Mouse (Mus musculus) T-helper 2 cell (primary cell): ENCODE data around the gene Tanc2.

Experiments used
- in situ Hi-C: fragments of 300-600 bp; cut with MboI, MseI; formaldehyde crosslinking; loops from one replicate; pipeline ENCODE4 v1.15.1; 2025; ENCODE audit warnings: high pct_unique_total_duplicates

The Tanc2 gene

DNA sequence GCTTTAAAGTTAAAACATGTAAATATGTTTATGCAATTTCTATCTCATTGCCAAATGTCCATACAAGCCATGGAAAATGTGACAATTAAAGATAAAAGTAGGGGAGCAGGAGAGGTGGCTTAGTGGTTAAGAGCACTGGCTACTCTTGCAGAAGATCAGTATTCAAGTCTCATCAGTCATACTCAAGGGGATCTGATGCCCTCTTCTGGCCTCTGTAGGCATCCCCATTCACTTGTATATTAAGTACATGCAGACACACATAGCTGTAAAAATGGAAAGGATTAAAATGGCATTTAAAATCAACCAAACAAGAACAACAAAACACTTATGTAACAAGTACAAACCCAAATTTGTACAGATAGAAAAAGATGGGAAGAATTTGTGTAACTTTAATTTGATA is 54.2 kb downstream of the Tanc2 start:
- in situ Hi-C loops = no loop called here

DNA sequence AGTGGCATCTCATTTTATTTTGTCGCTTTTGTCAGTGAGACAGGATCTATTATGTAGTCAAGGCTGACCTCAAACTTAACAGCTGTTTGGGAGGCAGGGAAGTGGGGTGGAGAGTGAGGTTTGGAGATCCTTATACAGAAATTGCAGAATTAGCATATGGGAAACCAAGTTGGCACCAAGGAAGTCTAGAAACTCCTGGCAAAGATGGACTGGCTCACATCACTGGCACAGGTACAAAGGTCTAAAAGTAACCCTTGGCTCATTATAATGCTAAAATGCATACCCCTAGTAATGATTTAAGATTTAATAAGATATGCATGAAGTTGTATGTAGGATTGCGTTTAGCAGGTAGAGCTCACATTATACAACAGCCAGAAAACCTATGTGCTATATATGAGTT is 58.2 kb downstream of the Tanc2 start:
- in situ Hi-C loops = no loop called here

- in situ Hi-C loops = no loop called here
These were observed 64.8 kb downstream of the Tanc2 start for GRCm38 (mm10) chr11:105654616-105655015.

DNA sequence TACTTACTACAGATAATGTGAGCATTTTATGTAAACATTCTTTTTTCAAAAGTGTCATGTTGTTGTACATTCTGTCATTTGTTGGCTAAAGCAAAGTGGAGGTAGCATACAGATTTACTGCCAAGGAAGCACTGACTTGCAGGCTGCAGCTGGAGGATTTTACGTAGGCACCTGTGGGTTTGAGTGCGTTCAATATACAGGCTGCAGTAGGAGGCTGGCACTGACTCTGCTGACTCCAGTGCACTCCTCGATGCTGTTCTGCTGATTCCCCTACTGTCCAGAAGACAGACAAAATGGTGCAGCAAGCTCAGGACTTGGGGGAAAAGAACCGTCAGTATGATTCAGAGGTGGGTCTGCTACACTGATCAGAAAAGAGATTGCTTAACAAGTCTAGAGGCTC is 65.5 kb downstream of the Tanc2 start:
- in situ Hi-C loops = no loop called here

DNA sequence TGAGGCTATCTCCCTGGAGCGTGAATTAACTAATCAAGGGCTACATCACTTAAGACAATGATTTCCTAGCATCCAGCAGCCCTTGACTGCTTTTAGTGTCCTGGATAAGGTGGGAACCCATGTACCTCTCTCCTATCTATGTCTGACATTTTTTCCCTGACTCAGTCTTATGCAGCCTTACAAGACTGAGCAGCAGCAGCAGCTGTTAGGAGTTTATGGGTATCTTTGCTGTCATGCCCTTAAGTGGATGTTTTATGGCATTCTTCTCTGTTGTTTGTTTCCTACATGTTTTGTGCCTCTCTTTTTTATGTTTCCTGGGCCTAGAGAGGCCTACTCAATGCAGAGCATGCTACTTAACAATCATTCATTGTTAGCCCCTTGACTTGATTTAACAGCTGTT is 78.1 kb downstream of the Tanc2 start:
- in situ Hi-C loops = no loop called here

DNA sequence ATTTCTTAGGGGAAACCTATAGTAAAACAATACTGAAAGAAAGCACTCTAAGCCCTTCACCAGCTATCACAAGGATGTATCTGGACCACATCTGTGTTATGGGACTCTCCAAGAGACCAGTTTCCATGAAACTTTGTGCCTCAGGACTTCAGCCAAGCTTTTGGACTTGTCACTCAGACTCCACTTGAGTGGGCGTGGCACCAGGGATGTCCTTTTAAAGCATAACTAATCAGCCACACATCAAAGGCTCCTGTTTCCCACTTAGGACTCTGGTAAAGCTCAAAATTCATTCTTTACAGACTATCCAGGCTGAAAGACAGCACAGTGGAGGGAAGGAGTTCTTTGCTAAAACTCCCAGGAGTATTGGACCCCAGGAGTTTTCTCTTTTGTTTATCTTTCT is 89.2 kb downstream of the Tanc2 start:
- in situ Hi-C loops = no loop called here

DNA sequence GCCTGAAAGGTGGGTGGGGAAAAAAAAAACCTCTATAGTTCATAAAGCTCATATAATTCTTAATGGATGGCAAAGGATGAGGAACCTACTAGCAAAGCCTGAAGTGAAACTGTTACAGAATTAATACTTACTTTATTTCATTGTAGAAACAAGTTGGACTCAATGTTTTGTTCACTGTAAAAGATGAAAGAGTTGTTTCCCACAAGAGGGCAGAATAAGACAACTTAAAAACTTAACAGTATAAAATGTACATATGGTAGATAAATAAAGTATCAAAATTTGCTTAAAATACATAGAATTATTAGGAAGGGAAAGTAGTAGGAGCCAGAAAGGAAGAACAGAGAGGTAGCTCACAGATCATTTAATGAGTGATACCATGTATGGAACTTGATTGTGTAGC is 95.0 kb downstream of the Tanc2 start:
- in situ Hi-C loops = no loop called here

- in situ Hi-C loops = no loop called here
These were observed 110.7 kb downstream of the Tanc2 start for GRCm38 (mm10) chr11:105700528-105700927.

DNA sequence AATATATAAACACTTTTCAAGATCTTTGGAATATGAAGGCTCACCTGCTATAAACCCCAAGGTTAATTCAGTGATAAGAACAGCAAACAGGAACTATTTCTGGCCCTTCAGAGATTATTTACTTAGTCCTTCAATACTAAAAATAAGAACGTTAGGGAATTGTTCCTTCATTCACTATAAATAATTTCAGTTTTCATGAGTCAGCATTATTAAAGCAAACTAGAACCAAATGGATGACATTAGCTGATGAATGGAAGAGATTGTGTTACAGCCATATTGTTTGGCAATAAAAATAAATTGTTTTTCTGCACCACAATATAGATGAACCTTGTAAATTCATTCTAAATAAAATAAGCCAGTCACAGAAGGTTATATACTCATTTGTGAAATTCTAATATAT is 129.9 kb downstream of the Tanc2 start:
- in situ Hi-C loops = no loop called here

- in situ Hi-C loops = no loop called here
These were observed 141.8 kb downstream of the Tanc2 start for GRCm38 (mm10) chr11:105731541-105731940.

GRCm38 (mm10) chr11:105731989-105732531 is 142.3 kb downstream of the Tanc2 start:
- in situ Hi-C loops = no loop called here

DNA sequence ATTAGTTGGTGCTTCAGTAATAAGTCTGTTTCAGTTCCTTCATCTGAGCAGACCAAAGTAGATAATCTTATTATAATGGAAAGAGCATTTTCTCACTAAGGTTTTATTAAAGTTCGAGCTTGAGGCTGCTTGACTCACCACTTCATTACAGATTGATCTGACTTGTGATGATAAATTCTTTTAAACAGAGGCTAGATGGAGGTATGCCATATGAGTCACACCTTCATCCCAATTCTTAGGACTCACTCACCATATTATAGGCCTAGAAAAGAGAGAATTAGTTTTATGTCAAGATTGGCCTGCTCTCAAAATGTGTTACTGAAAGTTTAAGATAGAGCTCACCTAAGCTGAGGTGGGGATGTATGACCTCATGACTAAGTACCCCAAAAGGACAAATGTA is 153.4 kb downstream of the Tanc2 start:
- in situ Hi-C loops = no loop called here

DNA sequence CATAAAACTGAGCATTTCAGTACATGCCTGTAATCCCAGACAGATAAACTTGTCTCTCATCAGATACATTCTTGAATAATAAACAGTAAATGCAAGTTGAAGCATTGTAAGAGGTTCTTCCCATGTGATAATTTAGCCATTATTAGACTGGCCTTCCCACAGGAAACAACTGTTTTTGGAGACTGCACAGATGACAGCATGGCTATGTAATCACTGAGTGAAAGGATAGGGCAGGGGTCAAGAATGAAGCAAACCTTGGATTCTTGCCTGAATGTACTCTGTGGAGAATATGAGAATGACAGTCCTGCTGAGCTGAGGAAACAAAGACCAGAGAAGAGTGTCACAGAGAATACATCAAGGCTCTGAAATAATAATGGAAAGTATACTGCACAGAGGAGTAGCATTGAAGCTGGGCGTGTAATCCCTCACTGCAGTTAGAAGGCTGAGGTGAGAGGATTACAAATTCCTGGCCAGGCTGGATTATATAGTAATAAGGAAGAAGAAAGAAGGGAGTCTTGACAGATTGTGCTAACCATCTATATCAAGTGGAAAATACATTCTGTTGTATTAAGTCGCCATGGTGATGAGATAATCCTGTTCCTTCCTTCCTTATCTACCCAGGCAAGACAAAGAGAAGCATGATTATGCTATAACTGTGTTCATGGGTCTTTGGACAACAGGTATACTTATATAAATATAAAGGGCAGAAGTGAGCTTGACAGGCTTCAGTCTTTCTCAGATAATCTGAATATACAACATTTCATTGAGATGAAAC is 159.7 kb downstream of the Tanc2 start:
- in situ Hi-C loops = no loop called here

DNA sequence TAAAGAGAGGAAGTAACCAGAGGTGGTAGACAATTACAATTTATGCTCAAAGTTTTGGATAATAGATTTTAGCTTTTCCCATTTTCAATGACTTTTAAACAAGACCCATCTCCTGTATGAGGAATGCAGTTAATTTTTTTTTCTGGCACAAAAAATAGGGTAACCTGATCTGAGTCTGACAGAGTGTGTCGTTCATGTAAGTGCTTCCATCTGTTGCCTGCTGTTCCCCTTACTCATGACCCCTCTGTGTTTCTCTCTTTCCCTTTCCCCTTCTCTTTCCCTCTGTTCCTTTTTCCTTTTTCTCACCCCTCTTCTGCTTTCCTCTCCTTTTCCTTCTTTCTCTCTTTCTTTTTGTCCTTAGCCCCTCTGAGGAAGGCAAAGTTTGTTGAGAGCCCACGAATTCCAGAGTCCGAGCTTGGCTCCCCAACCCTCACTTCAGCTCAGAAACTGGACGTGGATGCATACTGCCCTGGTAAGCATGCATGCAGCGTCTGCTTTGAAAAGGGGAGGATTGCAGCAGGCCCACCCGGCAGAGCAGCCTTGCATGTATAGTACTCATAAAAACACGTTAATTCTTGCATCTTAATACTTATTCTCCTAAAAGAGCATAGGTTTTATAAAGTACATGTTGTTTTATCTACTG is 168.9 kb downstream of the Tanc2 start:
- in situ Hi-C loops = no loop called here

DNA sequence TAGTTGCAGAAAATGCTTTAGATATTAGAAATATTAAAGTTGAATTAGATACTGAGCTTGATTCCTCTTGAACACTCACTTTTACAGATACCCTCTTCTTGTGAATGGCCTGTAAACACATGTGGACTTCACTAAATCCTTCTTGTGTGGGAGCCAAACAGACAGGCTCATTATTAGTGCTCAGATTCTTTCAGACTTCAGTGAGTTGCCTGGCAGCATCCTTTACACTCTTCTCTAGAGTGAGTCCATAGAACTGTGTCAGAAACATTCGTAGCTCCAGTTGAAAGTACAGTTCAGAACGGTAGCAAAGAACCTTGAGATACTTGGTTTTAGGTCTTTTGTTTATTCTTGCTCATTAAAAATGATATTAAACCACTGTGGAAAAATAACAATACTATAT is 169.6 kb downstream of the Tanc2 start:
- in situ Hi-C loops = no loop called here

- in situ Hi-C loops = no loop called here
These were observed 170.6 kb downstream of the Tanc2 start for GRCm38 (mm10) chr11:105760346-105760745.

DNA sequence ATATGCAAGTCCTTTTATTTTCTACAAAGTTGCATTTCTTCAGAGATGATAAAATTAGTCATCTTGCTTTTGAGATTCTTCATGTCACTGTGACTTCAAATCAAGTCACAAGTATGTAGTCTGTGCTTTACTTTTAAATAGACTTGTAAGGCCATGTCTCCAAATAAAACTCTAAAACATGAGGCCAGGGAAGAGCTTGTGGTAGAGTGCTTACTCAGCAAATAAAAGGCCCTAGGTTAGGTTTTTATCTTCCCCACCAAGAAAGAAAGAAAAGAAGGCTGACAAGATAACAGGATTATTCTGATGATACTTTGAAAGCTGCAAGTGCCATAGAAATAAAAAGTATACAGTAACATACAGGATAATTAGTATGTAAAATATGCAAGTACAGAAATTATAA is 188.0 kb downstream of the Tanc2 start:
- in situ Hi-C loops = no loop called here

DNA sequence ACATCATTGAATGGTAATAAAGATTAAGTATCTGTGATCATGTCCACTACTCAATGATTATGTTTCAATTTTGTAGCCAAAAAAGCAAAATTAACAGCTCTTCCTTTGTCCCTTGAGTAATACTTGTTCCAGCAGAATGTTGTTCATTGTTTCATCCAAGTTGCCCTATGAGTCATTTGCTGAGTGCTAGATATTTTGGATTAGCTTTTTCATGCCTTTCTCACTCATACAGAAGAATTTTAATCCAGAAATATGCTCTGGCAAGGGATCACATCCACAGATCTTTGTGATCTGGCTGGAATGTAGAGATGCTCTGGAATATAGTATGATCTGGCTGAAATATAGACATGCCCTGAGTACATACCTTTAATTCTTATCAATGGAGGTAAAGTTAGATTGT is 202.7 kb downstream of the Tanc2 start:
- in situ Hi-C loops = no loop called here

- in situ Hi-C loops = no loop called here
These were observed 213.9 kb downstream of the Tanc2 start for GRCm38 (mm10) chr11:105803686-105804085.

DNA sequence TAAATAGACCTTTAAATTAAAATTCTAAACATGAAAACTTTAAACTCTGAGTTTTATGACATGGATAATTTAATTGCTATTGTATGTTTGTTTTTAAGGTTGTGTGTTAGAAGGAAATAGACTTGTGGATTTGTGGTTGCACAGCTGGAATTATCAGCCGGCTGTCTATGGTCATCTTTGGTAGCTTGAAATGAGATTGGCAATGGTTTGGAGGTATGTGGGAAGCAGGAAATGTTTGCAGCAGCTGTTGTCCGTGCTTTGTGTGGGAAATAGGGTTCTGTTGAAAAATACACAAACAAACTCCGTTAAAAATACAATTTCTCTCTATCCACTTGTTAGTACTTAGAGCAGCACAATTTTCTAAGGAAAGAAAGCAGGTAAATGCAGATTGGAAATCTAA is 215.0 kb downstream of the Tanc2 start:
- in situ Hi-C loops = no loop called here

- in situ Hi-C loops = no loop called here
These were observed 217.3 kb downstream of the Tanc2 start for GRCm38 (mm10) chr11:105807103-105807502.

DNA sequence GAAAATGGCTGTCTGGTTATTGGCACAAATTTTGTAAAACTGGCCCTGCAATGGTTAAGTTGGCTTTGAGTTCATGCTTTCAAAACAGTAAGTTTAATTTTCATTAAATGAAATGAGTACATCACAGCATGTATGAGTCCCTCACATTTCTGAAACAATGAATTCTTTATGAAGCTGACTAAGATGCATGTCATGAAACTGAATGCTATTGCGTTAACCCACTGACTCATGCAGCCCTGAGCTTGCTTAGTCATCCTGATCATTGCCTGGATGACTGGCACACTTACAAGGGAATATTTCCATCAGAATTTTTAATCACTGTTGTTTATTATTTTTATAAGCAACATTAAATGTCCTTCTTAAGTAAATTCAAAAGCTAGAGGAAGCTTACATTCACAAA is 233.5 kb downstream of the Tanc2 start:
- in situ Hi-C loops = no loop called here

DNA sequence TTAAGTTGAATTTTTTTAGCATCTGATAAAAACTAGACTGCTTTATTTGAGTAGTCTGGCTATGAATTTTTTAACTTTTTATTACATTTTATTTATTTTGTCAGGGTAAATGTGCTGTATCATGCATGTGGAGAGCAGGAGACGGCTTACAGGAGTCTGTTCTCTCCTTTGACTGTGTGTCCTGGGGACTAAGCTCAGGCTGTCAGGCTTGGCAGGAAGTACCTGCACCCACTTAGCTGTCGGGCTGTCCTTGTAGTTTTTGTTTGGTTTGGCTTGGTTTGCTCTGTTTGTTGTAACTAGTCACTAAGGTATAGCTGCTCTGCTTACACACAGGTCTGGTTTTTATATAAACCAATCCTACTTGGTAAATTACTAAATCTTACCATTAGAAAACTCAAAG is 234.0 kb downstream of the Tanc2 start:
- in situ Hi-C loops = no loop called here
